Mouse (Mus musculus) regulatory T cell (primary cell): ENCODE results near the gene Klhl41.

Experiments
- in situ Hi-C: fragments of 300-600 bp; cut with MboI, MseI; formaldehyde crosslinking; loops from one replicate; pipeline ENCODE4 v1.15.1; 2025; ENCODE audit warnings: high pct_unique_total_duplicates

Klhl41 gene

GRCm38 (mm10) chr2:69683036-69683805, 13.3 kb downstream of the Klhl41 start:
- in situ Hi-C loops = no loop called here

GRCm38 (mm10) chr2:69684488-69684887, 14.6 kb downstream of the Klhl41 start:
- in situ Hi-C loops = no loop called here

GRCm38 (mm10) chr2:69690214-69690613, 20.3 kb downstream of the Klhl41 start:
- in situ Hi-C loops = no loop called here

GRCm38 (mm10) chr2:69690843-69691242, 20.9 kb downstream of the Klhl41 start:
- in situ Hi-C loops = no loop called here

GRCm38 (mm10) chr2:69693501-69693900, 23.6 kb downstream of the Klhl41 start:
- in situ Hi-C loops = no loop called here

GRCm38 (mm10) chr2:69700446-69700845, 30.5 kb downstream of the Klhl41 start:
- in situ Hi-C loops = no loop called here

- in situ Hi-C loops = loop anchor here (5.0 kb wide), 1 partner anchor 65 kb away; the partner anchor contains the start of gene Bbs5
Measured at GRCm38 (mm10) chr2:69712171-69712570, 42.3 kb downstream of the Klhl41 start.

GRCm38 (mm10) chr2:69712981-69713625, 43.2 kb downstream of the Klhl41 start, which contains the start of gene Fastkd1:
Fastkd1 (minus strand) TSS chr2:69713516.
- in situ Hi-C loops = loop anchor here (5.0 kb wide), 1 partner anchor 66 kb away; the partner anchor contains the start of gene Bbs5

GRCm38 (mm10) chr2:69713626-69714014, 43.7 kb downstream of the Klhl41 start:
- in situ Hi-C loops = loop anchor here (5.0 kb wide), 1 partner anchor 66 kb away; the partner anchor contains the start of gene Bbs5

- in situ Hi-C loops = loop anchor here (5.0 kb wide), 1 partner anchor 67 kb away; the partner anchor contains the start of gene Bbs5
Measured at GRCm38 (mm10) chr2:69714126-69714525, 44.2 kb downstream of the Klhl41 start.

- in situ Hi-C loops = no loop called here
Measured at GRCm38 (mm10) chr2:69716483-69716882, 46.6 kb downstream of the Klhl41 start.

- in situ Hi-C loops = no loop called here
Measured at GRCm38 (mm10) chr2:69719121-69719520, 49.2 kb downstream of the Klhl41 start.

GRCm38 (mm10) chr2:69722273-69722649, 52.3 kb downstream of the Klhl41 start, which contains the start of gene Ppig:
Ppig (plus strand) TSS chr2:69722545.
- in situ Hi-C loops = no loop called here

GRCm38 (mm10) chr2:69722650-69723518, 53.0 kb downstream of the Klhl41 start:
- in situ Hi-C loops = no loop called here

GRCm38 (mm10) chr2:69723519-69723825, 53.6 kb downstream of the Klhl41 start:
- in situ Hi-C loops = no loop called here
